Mouse (Mus musculus): Measurements from ENCODE around the gene Xylb. TPM values are rescaled to one million over a fixed set of nuclear protein-coding genes. Genes with fewer than 3 reads are reported as not detected.
A peak's percentile ranks its signal among the peaks of the same experiment; 100 is the strongest.

The Xylb gene
- total and polyA plus RNA-seq, 2 experiments from 2014 or later = 0.04 to 0.46 TPM

GRCm38 (mm10) chr9:119425976-119426415 is 68.8 kb downstream of the Xylb start:
- Histone ChIP-seq H3K27me3 (ENCODE audit: control insufficient read depth, insufficient read depth, low read length) (no peaks in the 10 kb centered on the region), H3K9me3 (replicated peaks; ENCODE audit: control insufficient read depth, low read length) (no peaks in the 10 kb centered on the region), H3K9ac (replicated peaks; ENCODE audit: low read depth, low read length) (no peak overlapping the region), H3K4me2 (ENCODE audit: low read depth, low read length) (no peak overlapping the region), H3K4me3 (ENCODE audit: low read depth, low read length) (no peak overlapping the region), H3K36me3 (replicated peaks; ENCODE audit: control insufficient read depth, insufficient read depth, low read length) (peaks cover 9% of the 10 kb centered on the region; the same call in 1 of the 2 replicates), H3K4me1 (ENCODE audit: control insufficient read depth, insufficient read depth) (peaks cover 24% of the 10 kb centered on the region), H3K27ac (ENCODE audit: low read depth) (peak overlapping the region; percentile 70)
- WGBS = 68% methylated on average over 13 of the region's 13 CpGs
- DNase-seq (ENCODE audit: low spot score) (no peak), ATAC-seq (ENCODE audit: insufficient read depth, low read depth) (no peak)
- no peak for TF ChIP-seq CTCF (IDR thresholded peaks at IDR 0.05; ENCODE audit: low read depth)
- TF ChIP-seq EP300 (IDR thresholded peaks at IDR 0.05; ENCODE audit: low read depth) = no peak

GRCm38 (mm10) chr9:119426483-119426882 is 69.3 kb downstream of the Xylb start:
- Histone ChIP-seq H3K36me3 (replicated peaks; ENCODE audit: control insufficient read depth, insufficient read depth, low read length) (peaks cover 9% of the 10 kb centered on the region; the same call in 1 of the 2 replicates), H3K4me2 (ENCODE audit: low read depth, low read length) (no peak overlapping the region), H3K27me3 (ENCODE audit: control insufficient read depth, insufficient read depth, low read length) (no peaks in the 10 kb centered on the region), H3K9me3 (replicated peaks; ENCODE audit: control insufficient read depth, low read length) (no peaks in the 10 kb centered on the region), H3K9ac (replicated peaks; ENCODE audit: low read depth, low read length) (no peak overlapping the region), H3K4me3 (ENCODE audit: low read depth, low read length) (no peak overlapping the region), H3K27ac (ENCODE audit: low read depth) (0 out of 2 replicates have a peak overlapping the region, but pooled peaks have one; percentile 0), H3K4me1 (ENCODE audit: control insufficient read depth, insufficient read depth) (peaks cover 24% of the 10 kb centered on the region)
- 45% methylated on average over 7 of the region's 7 CpGs for WGBS
- DNase-seq (ENCODE audit: low spot score) = no peak
- TF ChIP-seq EP300 (IDR thresholded peaks at IDR 0.05; ENCODE audit: low read depth) (no peak), CTCF (IDR thresholded peaks at IDR 0.05; ENCODE audit: low read depth) (no peak)
- no peak for ATAC-seq (ENCODE audit: insufficient read depth, low read depth)

- H3K4me1 ChIP-seq (ENCODE audit: control insufficient read depth, insufficient read depth) = peaks cover 14% of the 10 kb centered on the region
- no peaks in the 10 kb centered on the region for H3K9me3 ChIP-seq (replicated peaks; ENCODE audit: control insufficient read depth, low read length)
- WGBS = 35% methylated on average over 7 of the region's 7 CpGs
- no peaks in the 10 kb centered on the region for H3K27me3 ChIP-seq (ENCODE audit: control insufficient read depth, insufficient read depth, low read length)
- TF ChIP-seq EP300 (IDR thresholded peaks at IDR 0.05; ENCODE audit: low read depth) = no peak
- peak; percentile 97 for TF ChIP-seq CTCF (IDR thresholded peaks at IDR 0.05; ENCODE audit: low read depth)
- H3K36me3 ChIP-seq (replicated peaks; ENCODE audit: control insufficient read depth, insufficient read depth, low read length) = peaks cover 34% of the 10 kb centered on the region
- no peak overlapping the region for H3K9ac ChIP-seq (replicated peaks; ENCODE audit: low read depth, low read length)
- DNase-seq (ENCODE audit: low spot score) (peak; percentile 82), ATAC-seq (ENCODE audit: insufficient read depth, low read depth) (peak; percentile 79)
- H3K4me3 ChIP-seq (ENCODE audit: low read depth, low read length) = no peak overlapping the region
- no peak overlapping the region for H3K27ac ChIP-seq (ENCODE audit: low read depth)
- H3K4me2 ChIP-seq (ENCODE audit: low read depth, low read length) = no peak overlapping the region
Observed at GRCm38 (mm10) chr9:119430311-119430710, 73.1 kb downstream of the Xylb start.

GRCm38 (mm10) chr9:119435855-119436254 is 78.7 kb downstream of the Xylb start:
- Histone ChIP-seq H3K4me2 (ENCODE audit: low read depth, low read length) (no peak overlapping the region), H3K27ac (ENCODE audit: low read depth) (no peak overlapping the region), H3K36me3 (replicated peaks; ENCODE audit: control insufficient read depth, insufficient read depth, low read length) (peaks cover 31% of the 10 kb centered on the region), H3K27me3 (ENCODE audit: control insufficient read depth, insufficient read depth, low read length) (no peaks in the 10 kb centered on the region), H3K9me3 (replicated peaks; ENCODE audit: control insufficient read depth, low read length) (no peaks in the 10 kb centered on the region), H3K4me3 (ENCODE audit: low read depth, low read length) (no peak overlapping the region), H3K4me1 (ENCODE audit: control insufficient read depth, insufficient read depth) (no peaks in the 10 kb centered on the region), H3K9ac (replicated peaks; ENCODE audit: low read depth, low read length) (no peak overlapping the region)
- no peak for ATAC-seq (ENCODE audit: insufficient read depth, low read depth)
- DNase-seq (ENCODE audit: low spot score) = no peak
- 60% methylated on average over 2 of the region's 2 CpGs for WGBS
- TF ChIP-seq CTCF (IDR thresholded peaks at IDR 0.05; ENCODE audit: low read depth) (no peak), EP300 (IDR thresholded peaks at IDR 0.05; ENCODE audit: low read depth) (no peak)

- H3K27ac ChIP-seq (ENCODE audit: low read depth) = no peak overlapping the region
- no peaks in the 10 kb centered on the region for H3K9me3 ChIP-seq (replicated peaks; ENCODE audit: control insufficient read depth, low read length)
- peaks cover 23% of the 10 kb centered on the region for H3K36me3 ChIP-seq (replicated peaks; ENCODE audit: control insufficient read depth, insufficient read depth, low read length)
- no peak for ATAC-seq (ENCODE audit: insufficient read depth, low read depth)
- no peak overlapping the region for H3K4me3 ChIP-seq (ENCODE audit: low read depth, low read length)
- TF ChIP-seq CTCF (IDR thresholded peaks at IDR 0.05; ENCODE audit: low read depth) (no peak), EP300 (IDR thresholded peaks at IDR 0.05; ENCODE audit: low read depth) (no peak)
- no peak overlapping the region for H3K4me2 ChIP-seq (ENCODE audit: low read depth, low read length)
- no peaks in the 10 kb centered on the region for H3K4me1 ChIP-seq (ENCODE audit: control insufficient read depth, insufficient read depth)
- no peak for DNase-seq (ENCODE audit: low spot score)
- no peaks in the 10 kb centered on the region for H3K27me3 ChIP-seq (ENCODE audit: control insufficient read depth, insufficient read depth, low read length)
- WGBS = 91% methylated on average over 12 of the region's 12 CpGs
- no peak overlapping the region for H3K9ac ChIP-seq (replicated peaks; ENCODE audit: low read depth, low read length)
Observed at GRCm38 (mm10) chr9:119438065-119438464, 80.9 kb downstream of the Xylb start.

- H3K9ac ChIP-seq (replicated peaks; ENCODE audit: low read depth, low read length) = no peak overlapping the region
- H3K36me3 ChIP-seq (replicated peaks; ENCODE audit: control insufficient read depth, insufficient read depth, low read length) = peaks cover 20% of the 10 kb centered on the region
- H3K4me2 ChIP-seq (ENCODE audit: low read depth, low read length) = no peak overlapping the region
- DNase-seq (ENCODE audit: low spot score) (no peak), ATAC-seq (ENCODE audit: insufficient read depth, low read depth) (no peak)
- H3K27me3 ChIP-seq (ENCODE audit: control insufficient read depth, insufficient read depth, low read length) = no peaks in the 10 kb centered on the region
- WGBS = 79% methylated on average over 9 of the region's 9 CpGs
- TF ChIP-seq EP300 (IDR thresholded peaks at IDR 0.05; ENCODE audit: low read depth) = no peak
- no peak for TF ChIP-seq CTCF (IDR thresholded peaks at IDR 0.05; ENCODE audit: low read depth)
- H3K27ac ChIP-seq (ENCODE audit: low read depth) = no peak overlapping the region
- no peaks in the 10 kb centered on the region for H3K9me3 ChIP-seq (replicated peaks; ENCODE audit: control insufficient read depth, low read length)
- no peak overlapping the region for H3K4me3 ChIP-seq (ENCODE audit: low read depth, low read length)
- H3K4me1 ChIP-seq (ENCODE audit: control insufficient read depth, insufficient read depth) = no peaks in the 10 kb centered on the region
Observed at GRCm38 (mm10) chr9:119438498-119439000, 81.4 kb downstream of the Xylb start.

Other genes with a start within 250 kb of the Xylb start
- gene Acaa1b, start 200.3 kb upstream of the Xylb start, total RNA-seq (2014; rRNA removed; ENCODE audit: low replicate concordance) = 0.27 TPM in 1 of 2 replicates, not detected in the other
- gene Acaa1b, start 200.3 kb upstream of the Xylb start, polyA plus RNA-seq (2015; fragmentation: Nextera tagmentation; extraction: Ambion mirVana) = 0.15 and 0.30 TPM in 2 replicates
- gene Gm47289, start 198.2 kb upstream of the Xylb start, total RNA-seq (2014; rRNA removed; ENCODE audit: low replicate concordance) = not detected in 2 replicates
- gene Gm47289, start 198.2 kb upstream of the Xylb start, polyA plus RNA-seq (2015; fragmentation: Nextera tagmentation; extraction: Ambion mirVana) = not detected in 2 replicates
- gene Slc22a13, start 148.3 kb upstream of the Xylb start, total RNA-seq (2014; rRNA removed; ENCODE audit: low replicate concordance) = not detected in 2 replicates
- gene Slc22a13, start 148.3 kb upstream of the Xylb start, polyA plus RNA-seq (2015; fragmentation: Nextera tagmentation; extraction: Ambion mirVana) = not detected in 2 replicates
- 28.1 and 28.8 TPM in 2 replicates for gene Oxsr1, start 35.0 kb upstream of the Xylb start, total RNA-seq (2014; rRNA removed; ENCODE audit: low replicate concordance)
- 6.4 and 6.7 TPM in 2 replicates for gene Oxsr1, start 35.0 kb upstream of the Xylb start, polyA plus RNA-seq (2015; fragmentation: Nextera tagmentation; extraction: Ambion mirVana)
- gene Acaa1a, start 17.7 kb upstream of the Xylb start, total RNA-seq (2014; rRNA removed; ENCODE audit: low replicate concordance) = 179 and 206 TPM in 2 replicates
- gene Acaa1a, start 17.7 kb upstream of the Xylb start, polyA plus RNA-seq (2015; fragmentation: Nextera tagmentation; extraction: Ambion mirVana) = 89.1 and 89.8 TPM in 2 replicates
- 9.7 and 14.3 TPM in 2 replicates for gene Myd88, start 16.0 kb upstream of the Xylb start, total RNA-seq (2014; rRNA removed; ENCODE audit: low replicate concordance)
- gene Myd88, start 16.0 kb upstream of the Xylb start, polyA plus RNA-seq (2015; fragmentation: Nextera tagmentation; extraction: Ambion mirVana) = 15.8 and 17.0 TPM in 2 replicates
- gene Slc22a14, start 8.2 kb downstream of the Xylb start, total RNA-seq (2014; rRNA removed; ENCODE audit: low replicate concordance) = 0.19 TPM in 1 of 2 replicates, not detected in the other
- gene Slc22a14, start 8.2 kb downstream of the Xylb start, polyA plus RNA-seq (2015; fragmentation: Nextera tagmentation; extraction: Ambion mirVana) = 0.08 and 0.11 TPM in 2 replicates
- 4.3 and 6.6 TPM in 2 replicates for gene Acvr2b, start 44.7 kb downstream of the Xylb start, total RNA-seq (2014; rRNA removed; ENCODE audit: low replicate concordance)
- 6.6 and 6.8 TPM in 2 replicates for gene Acvr2b, start 44.7 kb downstream of the Xylb start, polyA plus RNA-seq (2015; fragmentation: Nextera tagmentation; extraction: Ambion mirVana)
- gene Exog, start 87.6 kb downstream of the Xylb start, total RNA-seq (2014; rRNA removed; ENCODE audit: low replicate concordance) = 1.4 and 3.0 TPM in 2 replicates
- gene Exog, start 87.6 kb downstream of the Xylb start, polyA plus RNA-seq (2015; fragmentation: Nextera tagmentation; extraction: Ambion mirVana) = 4.2 and 4.8 TPM in 2 replicates
- 82.7 and 96.1 TPM in 2 replicates for gene Scn5a, start 221.6 kb downstream of the Xylb start, total RNA-seq (2014; rRNA removed; ENCODE audit: low replicate concordance)
- 11.5 and 16.8 TPM in 2 replicates for gene Scn5a, start 221.6 kb downstream of the Xylb start, polyA plus RNA-seq (2015; fragmentation: Nextera tagmentation; extraction: Ambion mirVana)

Data from heart, postnatal 0 days (tissue).